In genomic region chr8:85035728-85036310, GRCm38 (mm10) we compare ENCODE assay signal across 8 mouse cellular contexts. TPM values are rescaled to one million over a fixed set of nuclear protein-coding genes. Genes with fewer than 3 reads are reported as not detected.
DNase-seq lines count a peak whose midpoint lies in the region; ATAC-seq and TF ChIP-seq lines count a peak whose summit lies in the region.

No protein-coding gene starts in this region.

- DNase-seq in kidney, adult 18-20 months, result peak; percentile 53
- no peak for DNase-seq in kidney, adult 11 months
- DNase-seq in heart, postnatal 10 days, result peak; percentile 32 to 55
- DNase-seq in limb, embryonic 14.5 days (ENCODE audit: low spot score), result peak; percentile 54
- no peak for DNase-seq in neural tube, embryonic 11.5 days (ENCODE audit: low spot score)

- peaks cover 41% of the 10 kb centered on the region for H3K36me3 ChIP-seq in limb, embryonic 14.5 days (ENCODE audit: control insufficient read depth, insufficient read depth, low read length)
- H3K36me3 ChIP-seq in neural tube, embryonic 11.5 days (ENCODE audit: control insufficient read depth, insufficient read depth, low read length), result peaks cover 12% of the 10 kb centered on the region

- peak overlapping the region; percentile 81 for H3K4me3 ChIP-seq in bone marrow macrophage, adult 2 months (ENCODE audit: insufficient read depth, low read length)
- H3K4me3 ChIP-seq in limb, embryonic 14.5 days (replicated peaks; ENCODE audit: low read length), result peak overlapping the region; percentile 74
- H3K4me3 ChIP-seq in neural tube, embryonic 11.5 days (ENCODE audit: low read depth, low read length), result peak overlapping the region; percentile 79

- peak overlapping the region; percentile 88 for H3K4me2 ChIP-seq in limb, embryonic 14.5 days (replicated peaks; ENCODE audit: low read depth, low read length, severe bottlenecking)
- H3K4me2 ChIP-seq in neural tube, embryonic 11.5 days (ENCODE audit: low read depth), result peak overlapping the region; percentile 98

- no peaks in the 10 kb centered on the region for H3K9me3 ChIP-seq in limb, embryonic 14.5 days (ENCODE audit: control insufficient read depth, low read length)
- H3K9me3 ChIP-seq in neural tube, embryonic 11.5 days (ENCODE audit: control insufficient read depth, low read length), result no peaks in the 10 kb centered on the region

- WGBS in limb, embryonic 14.5 days, result under 1% methylated on average over 15 of the region's 15 CpGs
- under 1% methylated on average over 15 of the region's 15 CpGs for WGBS in neural tube, embryonic 11.5 days

- H3K27me3 ChIP-seq in limb, embryonic 14.5 days (ENCODE audit: control insufficient read depth, insufficient read depth, low read length), result no peaks in the 10 kb centered on the region
- H3K27me3 ChIP-seq in neural tube, embryonic 11.5 days (ENCODE audit: control insufficient read depth, insufficient read depth, low read length), result no peaks in the 10 kb centered on the region

- intact Hi-C loops in heart, postnatal 10 days (cut with DNase I), result loop anchor here (1.0 kb wide), 1 partner anchor 9 kb away; no protein-coding TSS in a partner anchor

- no peak for TF ChIP-seq POLR2A in bone marrow macrophage, adult 2 months (IDR thresholded peaks at IDR 0.05; ENCODE audit: borderline replicate concordance, low read depth, low read length)
- no peak for TF ChIP-seq POLR2A in limb, embryonic 14.5 days (IDR thresholded peaks at IDR 0.05; ENCODE audit: borderline replicate concordance, extremely low read depth, insufficient read depth, insufficient read length)

- ATAC-seq in limb, embryonic 14.5 days (ENCODE audit: low FRiP score, low read depth), result peak; percentile 3; the same call in 1 of the 2 replicates
- ATAC-seq in neural tube, embryonic 11.5 days (ENCODE audit: insufficient read depth, low FRiP score, low TSS enrichment), result 0 out of 2 replicates have a peak, but pooled peaks have one; percentile 0
- no peak for ATAC-seq in monocyte, adult 5-6 weeks (replicated peaks; ENCODE audit: insufficient number of reproducible peaks, low FRiP score, low TSS enrichment, poor library complexity, severe bottlenecking)
- ATAC-seq in activated CD4-positive, CD25-positive, alpha-beta regulatory T cell, adult 4 months, result no peak

- H3K4me1 ChIP-seq in bone marrow macrophage, adult 2 months (ENCODE audit: control insufficient read depth, insufficient read depth, low read length), result peaks cover 11% of the 10 kb centered on the region
- H3K4me1 ChIP-seq in limb, embryonic 14.5 days (ENCODE audit: control insufficient read depth, insufficient read depth, low read length), result peaks cover 13% of the 10 kb centered on the region
- H3K4me1 ChIP-seq in neural tube, embryonic 11.5 days (ENCODE audit: control insufficient read depth, insufficient read depth, low read length), result peaks cover 14% of the 10 kb centered on the region; the same call in 1 of the 2 replicates

- TF ChIP-seq CTCF in bone marrow macrophage, adult 2 months (IDR thresholded peaks at IDR 0.05; ENCODE audit: low read depth, low read length), result no peak

- H3K9ac ChIP-seq in limb, embryonic 14.5 days (ENCODE audit: low read depth, low read length, severe bottlenecking), result peak overlapping the region; percentile 68
- peak overlapping the region; percentile 69 for H3K9ac ChIP-seq in neural tube, embryonic 11.5 days (ENCODE audit: low read length)

- peak overlapping the region; percentile 91 for H3K27ac ChIP-seq in bone marrow macrophage, adult 2 months (ENCODE audit: insufficient read depth, low read depth, low read length)
- peak overlapping the region; percentile 98 for H3K27ac ChIP-seq in limb, embryonic 14.5 days (replicated peaks; ENCODE audit: low read depth, low read length)
- H3K27ac ChIP-seq in neural tube, embryonic 11.5 days (ENCODE audit: low read depth, low read length), result peak overlapping the region; percentile 98

RNA-seq across cellular contexts. Expression of gene Tnpo2, which starts 0.9 kb away (rescaled TPM):
- 34.0 and 44.4 TPM in 2 replicates for polyA plus RNA-seq in bone marrow macrophage, adult 2 months (2012; ENCODE audit: insufficient read depth, insufficient read length, missing spikeins)
- total RNA-seq in heart, postnatal 10 days (2021), result 10 to 100 TPM; 32.2 to 39.6 TPM
- polyA plus RNA-seq in limb, embryonic 14.5 days (2012; rRNA removed), result 89.9 and 112 TPM in 2 replicates
- polyA plus RNA-seq in limb, embryonic 14.5 days (2014; fragmentation: Nextera tagmentation; extraction: Ambion mirVana), result 16.9 and 18.0 TPM in 2 replicates
- 16.3 and 19.7 TPM in 2 replicates for polyA plus RNA-seq in neural tube, embryonic 11.5 days (2014; fragmentation: Nextera tagmentation; extraction: Ambion mirVana)
- total RNA-seq in monocyte, adult 5-6 weeks (2017), result 12.0 to 27.9 TPM (median 18.3 TPM) in 3 replicates
- 10 to 100 TPM in 1 of 2 experiments, 1 to 10 TPM in 1; 9.2 to 19.4 TPM for polyA plus RNA-seq in activated CD4-positive, CD25-positive, alpha-beta regulatory T cell, adult 4 months (2017; shearing (Covaris generic))

RNA-seq across cellular contexts. Expression of gene Trir, which starts 9.2 kb away (rescaled TPM):
- polyA plus RNA-seq in bone marrow macrophage, adult 2 months (2012; ENCODE audit: insufficient read depth, insufficient read length, missing spikeins), result 145 and 177 TPM in 2 replicates
- 100 to 1,000 TPM; 117 to 120 TPM for total RNA-seq in heart, postnatal 10 days (2021)
- polyA plus RNA-seq in limb, embryonic 14.5 days (2012; rRNA removed), result 163 and 168 TPM in 2 replicates
- 135 and 156 TPM in 2 replicates for polyA plus RNA-seq in limb, embryonic 14.5 days (2014; fragmentation: Nextera tagmentation; extraction: Ambion mirVana)
- polyA plus RNA-seq in neural tube, embryonic 11.5 days (2014; fragmentation: Nextera tagmentation; extraction: Ambion mirVana), result 158 and 170 TPM in 2 replicates
- total RNA-seq in monocyte, adult 5-6 weeks (2017), result 260 to 294 TPM (median 276 TPM) in 3 replicates
- polyA plus RNA-seq in activated CD4-positive, CD25-positive, alpha-beta regulatory T cell, adult 4 months (2017; shearing (Covaris generic)), result 10 to 100 TPM; 26.8 to 30.5 TPM

RNA-seq across cellular contexts. Expression of gene Asna1, which starts 10.7 kb away (rescaled TPM):
- polyA plus RNA-seq in bone marrow macrophage, adult 2 months (2012; ENCODE audit: insufficient read depth, insufficient read length, missing spikeins), result 74.5 and 75.3 TPM in 2 replicates
- total RNA-seq in heart, postnatal 10 days (2021), result 10 to 100 TPM; 78.6 to 79.7 TPM
- polyA plus RNA-seq in limb, embryonic 14.5 days (2012; rRNA removed), result 173 and 207 TPM in 2 replicates
- 95.0 and 98.0 TPM in 2 replicates for polyA plus RNA-seq in limb, embryonic 14.5 days (2014; fragmentation: Nextera tagmentation; extraction: Ambion mirVana)
- polyA plus RNA-seq in neural tube, embryonic 11.5 days (2014; fragmentation: Nextera tagmentation; extraction: Ambion mirVana), result 129 and 130 TPM in 2 replicates
- 24.0 to 47.3 TPM (median 36.2 TPM) in 3 replicates for total RNA-seq in monocyte, adult 5-6 weeks (2017)
- 10 to 100 TPM; 55.6 to 98.1 TPM for polyA plus RNA-seq in activated CD4-positive, CD25-positive, alpha-beta regulatory T cell, adult 4 months (2017; shearing (Covaris generic))

RNA-seq across cellular contexts. Expression of gene Best2, which starts 21.5 kb away (rescaled TPM):
- polyA plus RNA-seq in bone marrow macrophage, adult 2 months (2012; ENCODE audit: insufficient read depth, insufficient read length, missing spikeins), result not detected in 2 replicates
- total RNA-seq in heart, postnatal 10 days (2021), result not detected
- 0.08 and 0.15 TPM in 2 replicates for polyA plus RNA-seq in limb, embryonic 14.5 days (2012; rRNA removed)
- polyA plus RNA-seq in limb, embryonic 14.5 days (2014; fragmentation: Nextera tagmentation; extraction: Ambion mirVana), result not detected in 2 replicates
- polyA plus RNA-seq in neural tube, embryonic 11.5 days (2014; fragmentation: Nextera tagmentation; extraction: Ambion mirVana), result not detected in 2 replicates
- total RNA-seq in monocyte, adult 5-6 weeks (2017), result not detected in 3 replicates
- polyA plus RNA-seq in activated CD4-positive, CD25-positive, alpha-beta regulatory T cell, adult 4 months (2017; shearing (Covaris generic)), result not detected

RNA-seq across cellular contexts. Expression of gene Fbxw9, which starts 24.0 kb away (rescaled TPM):
- polyA plus RNA-seq in bone marrow macrophage, adult 2 months (2012; ENCODE audit: insufficient read depth, insufficient read length, missing spikeins), result 10.2 and 11.8 TPM in 2 replicates
- 10 to 100 TPM; 12.6 to 13.0 TPM for total RNA-seq in heart, postnatal 10 days (2021)
- polyA plus RNA-seq in limb, embryonic 14.5 days (2012; rRNA removed), result 51.0 and 73.3 TPM in 2 replicates
- polyA plus RNA-seq in limb, embryonic 14.5 days (2014; fragmentation: Nextera tagmentation; extraction: Ambion mirVana), result 28.6 and 30.5 TPM in 2 replicates
- 25.0 and 25.8 TPM in 2 replicates for polyA plus RNA-seq in neural tube, embryonic 11.5 days (2014; fragmentation: Nextera tagmentation; extraction: Ambion mirVana)
- total RNA-seq in monocyte, adult 5-6 weeks (2017), result 2.6 to 3.6 TPM (median 3.0 TPM) in 3 replicates
- 1 to 10 TPM; 2.8 to 3.1 TPM for polyA plus RNA-seq in activated CD4-positive, CD25-positive, alpha-beta regulatory T cell, adult 4 months (2017; shearing (Covaris generic))

Comparison
In these comparisons a context has a peak if more than half of its experiments do, and no peak if none do; other contexts are left out.
1. DNase-seq: peak in kidney, adult 18-20 months (single experiment), heart, postnatal 10 days (2 of 2) and limb, embryonic 14.5 days (single experiment); none in kidney, adult 11 months (single experiment) and neural tube, embryonic 11.5 days (single experiment).
2. ATAC-seq: peak in limb, embryonic 14.5 days (single experiment) and neural tube, embryonic 11.5 days (single experiment); none in monocyte, adult 5-6 weeks (single experiment) and activated CD4-positive, CD25-positive, alpha-beta regulatory T cell, adult 4 months (single experiment).
3. Peak in every context shown above with its lines, with median percentiles within 50 percentile points of each other: H3K27ac ChIP-seq and H3K4me3 ChIP-seq.